10 mouse cellular contexts compared by ENCODE assay signal in genomic region chr12:16515183-16515582, GRCm38 (mm10).
A peak's percentile ranks its signal among the peaks of the same experiment; 100 is the strongest.
DNase-seq lines count a peak whose midpoint lies in the region; ATAC-seq lines count a peak whose summit lies in the region.
"Had no signal": no experiment of that assay in that cellular context is flagged by ENCODE, and none has a peak within 500 bp of the region (broad histone marks: within the 10 kb centered on the region; RNA-seq: fewer than 3 reads in every experiment).

No protein-coding gene starts in this region.

- WGBS in midbrain, embryonic 15.5 days: 86% methylated on average over 9 of the region's 9 CpGs
- 91% methylated on average over 9 of the region's 9 CpGs for WGBS in midbrain, embryonic 10.5 days
- 49% methylated on average over 9 of the region's 9 CpGs for WGBS in heart, embryonic 14.5 days

- no peak overlapping the region for H3K4me3 ChIP-seq in midbrain, embryonic 15.5 days
- no peak overlapping the region for H3K4me3 ChIP-seq in midbrain, embryonic 10.5 days
- H3K4me3 ChIP-seq in heart, embryonic 14.5 days (ENCODE audit: control insufficient read depth in 1 of 2, insufficient read depth in 1 of 2, low read depth in 1 of 2, low read length in 2 of 2): no peak overlapping the region

- no peak for DNase-seq in midbrain, embryonic 10.5 days (ENCODE audit: low spot score)
- peak; percentile 46 to 65 for DNase-seq in layer of hippocampus, postnatal 10 days (ENCODE audit: low spot score in 2 of 2)
- peak; percentile 35 for DNase-seq in right cerebral cortex, postnatal 25 days
- no peak for DNase-seq in adrenal gland, postnatal 4 days (ENCODE audit: low spot score in 2 of 2)
- DNase-seq in kidney, postnatal 14 days: no peak
- no peak for DNase-seq in gastrocnemius, postnatal 10 days
- DNase-seq: kidney, postnatal 25 days had no signal

- H3K36me3 ChIP-seq in midbrain, embryonic 15.5 days (replicated peaks): no peaks in the 10 kb centered on the region
- H3K36me3 ChIP-seq in midbrain, embryonic 10.5 days: no peaks in the 10 kb centered on the region
- no peaks in the 10 kb centered on the region for H3K36me3 ChIP-seq in heart, embryonic 14.5 days (ENCODE audit: control insufficient read depth, insufficient read depth, low read length)

- H3K9me3 ChIP-seq in midbrain, embryonic 15.5 days: no peaks in the 10 kb centered on the region
- no peaks in the 10 kb centered on the region for H3K9me3 ChIP-seq in midbrain, embryonic 10.5 days (replicated peaks)
- H3K9me3 ChIP-seq in heart, embryonic 14.5 days (ENCODE audit: control insufficient read depth, low read length): no peaks in the 10 kb centered on the region

- ATAC-seq in midbrain, embryonic 15.5 days (replicated peaks): 0 out of 2 replicates have a peak, but pooled peaks have one; percentile 18
- peak; percentile 63 for ATAC-seq in heart, embryonic 14.5 days (ENCODE audit: insufficient number of reproducible peaks, insufficient read depth, low FRiP score, low read depth)

- H3K4me1 ChIP-seq in midbrain, embryonic 15.5 days: no peaks in the 10 kb centered on the region
- peaks cover 14% of the 10 kb centered on the region for H3K4me1 ChIP-seq in midbrain, embryonic 10.5 days
- H3K4me1 ChIP-seq in heart, embryonic 14.5 days (ENCODE audit: control insufficient read depth in 2 of 2, insufficient read depth in 2 of 2, low read length in 2 of 2): peaks cover 2 to 6% of the 10 kb centered on the region in 2 experiments; a peak in 1 of 4 replicates

- H3K9ac ChIP-seq in midbrain, embryonic 15.5 days: no peak overlapping the region
- no peak overlapping the region for H3K9ac ChIP-seq in heart, embryonic 14.5 days (ENCODE audit: low read length)

- no peak overlapping the region for H3K4me2 ChIP-seq in midbrain, embryonic 15.5 days
- H3K4me2 ChIP-seq in heart, embryonic 14.5 days (ENCODE audit: low read length): no peak overlapping the region
- H3K4me2 ChIP-seq: liver, embryonic 11.5 days had no signal

- H3K27ac ChIP-seq in midbrain, embryonic 15.5 days: no peak overlapping the region
- H3K27ac ChIP-seq in midbrain, embryonic 10.5 days (replicated peaks): no peak overlapping the region; the same call in 1 of the 2 replicates
- H3K27ac ChIP-seq in heart, embryonic 14.5 days (replicated peaks in 1 of 2; ENCODE audit: control insufficient read depth in 1 of 2, insufficient read depth in 1 of 2, low read depth in 2 of 2, low read length in 2 of 2): peak overlapping the region in 1 of 2 experiments; percentile 25; a peak in 2 of 4 replicates

- H3K27me3 ChIP-seq in midbrain, embryonic 15.5 days (replicated peaks): no peaks in the 10 kb centered on the region
- H3K27me3 ChIP-seq in midbrain, embryonic 10.5 days (ENCODE audit: low read depth, poor library complexity, severe bottlenecking): no peaks in the 10 kb centered on the region
- no peaks in the 10 kb centered on the region for H3K27me3 ChIP-seq in heart, embryonic 14.5 days (ENCODE audit: control insufficient read depth, insufficient read depth, low read length)

Comparison
In these comparisons a context has a peak if more than half of its experiments do, and no peak if none do; other contexts are left out.
1. DNase-seq: peak in layer of hippocampus, postnatal 10 days (2 of 2) and right cerebral cortex, postnatal 25 days (single experiment); none in midbrain, embryonic 10.5 days (single experiment), adrenal gland, postnatal 4 days (0 of 2), kidney, postnatal 14 days (single experiment) and gastrocnemius, postnatal 10 days (single experiment).